Mouse (Mus musculus) CH12.LX (cell line): ENCODE results near the gene Syk. TPM values are rescaled to one million over a fixed set of nuclear protein-coding genes. Genes with fewer than 3 reads are reported as not detected.

Experiments used
- DNase-seq: peaks from one replicate; pipeline ENCODE4 v3.0.0-alpha.2; 2013; ENCODE audit errors: extremely low read depth
- H3K27ac ChIP-seq: 2 replicates; pipeline ENCODE4 v1.5.1; 2012; ENCODE audit warnings: low read depth, mild to moderate bottlenecking, control low read depth, moderate library complexity; ENCODE audit not compliant: insufficient read depth
- H3K27me3 ChIP-seq: replicated peaks from 2 replicates; pipeline ENCODE3; 2012; ENCODE audit warnings: inconsistent platforms
- H3K36me3 ChIP-seq, 2 experiments: replicated peaks in 1 of 2; 2 replicates each; pipeline versions ENCODE3 to v1.6.1; 2012; ENCODE audit warnings: inconsistent platforms in 1 of 2, low read length in 1 of 2, mild to moderate bottlenecking in 1 of 2, mixed read lengths in 1 of 2, moderate library complexity in 1 of 2; ENCODE audit not compliant: control insufficient read depth in 1 of 2, insufficient read depth in 1 of 2
- H3K4me1 ChIP-seq, 2 experiments: 2 replicates each; pipeline ENCODE4 v1.6.1; 2012; ENCODE audit warnings: inconsistent platforms in 1 of 2, moderate library complexity in 1 of 2; ENCODE audit not compliant: insufficient read depth in 2 of 2, control insufficient read depth in 1 of 2
- H3K4me2 ChIP-seq: 2 replicates; pipeline ENCODE4 v1.6.1; 2012; ENCODE audit warnings: low read depth, mild to moderate bottlenecking, control low read depth; ENCODE audit not compliant: poor library complexity, insufficient read depth, severe bottlenecking
- H3K4me3 ChIP-seq, 3 experiments: fragments of 150-350 bp in 1 of 3; sonication (generic) in 1 of 3; replicated peaks in 1 of 3; 2 replicates each; pipeline versions ENCODE3 to v1.5.1; 2011 to 2012; ENCODE audit warnings: low read depth in 2 of 3, low read length in 2 of 3, mild to moderate bottlenecking in 2 of 3, moderate library complexity in 2 of 3, control low read depth in 1 of 3, improper control_type of control experiment in 1 of 3, inconsistent platforms in 1 of 3, mixed read lengths in 1 of 3; ENCODE audit not compliant: poor library complexity in 1 of 3
- H3K79me2 ChIP-seq: replicated peaks from 2 replicates; pipeline ENCODE4 v1.6.1; 2012; ENCODE audit warnings: mild to moderate bottlenecking, moderate library complexity; ENCODE audit not compliant: control insufficient read depth, poor library complexity, insufficient read depth, severe bottlenecking; ENCODE audit errors: extremely low read depth
- H3K9ac ChIP-seq: 2 replicates; pipeline ENCODE4 v1.6.1; 2012; ENCODE audit warnings: low read depth, mild to moderate bottlenecking, control low read depth, moderate library complexity; ENCODE audit not compliant: insufficient read depth
- H3K9me3 ChIP-seq: replicated peaks from 2 replicates; pipeline ENCODE3; 2012; ENCODE audit warnings: low read length, inconsistent platforms, mixed read lengths
- BHLHE40 ChIP-seq: IDR thresholded peaks from 2 replicates; pipeline ENCODE4 v1.6.1; 2011; ENCODE audit warnings: mild to moderate bottlenecking, low read depth, low read length, improper control_type of control experiment
- CHD2 ChIP-seq: IDR thresholded peaks from 2 replicates; pipeline ENCODE4 v1.6.1; 2011; ENCODE audit warnings: low read length, improper control_type of control experiment
- CTCF ChIP-seq, 2 experiments: IDR thresholded peaks in 1 of 2; conservative IDR thresholded peaks in 1 of 2; 2 replicates each; pipeline ENCODE4 v1.5.1; 2011 to 2012; ENCODE audit warnings: low read depth in 2 of 2, low read length in 2 of 2, improper control_type of control experiment in 1 of 2, inconsistent platforms in 1 of 2, mild to moderate bottlenecking in 1 of 2, moderate library complexity in 1 of 2
- E2F4 ChIP-seq: IDR thresholded peaks from 2 replicates; pipeline ENCODE4 v1.6.1; 2011; ENCODE audit warnings: low read depth, low read length, improper control_type of control experiment; ENCODE audit not compliant: insufficient replicate concordance
- ELF1 ChIP-seq: IDR thresholded peaks from 2 replicates; pipeline ENCODE4 v1.6.1; 2014; ENCODE audit warnings: low read depth, mild to moderate bottlenecking, inconsistent platforms, low read length, improper control_type of control experiment
- EP300 ChIP-seq: IDR thresholded peaks from 2 replicates; pipeline ENCODE4 v1.6.1; 2011; ENCODE audit warnings: low read length, improper control_type of control experiment
- ETS1 ChIP-seq: conservative IDR thresholded peaks from 2 replicates; pipeline ENCODE4 v1.6.1; 2012; ENCODE audit warnings: low read depth, mild to moderate bottlenecking, inconsistent platforms, low read length, improper control_type of control experiment, moderate library complexity
- HCFC1 ChIP-seq: IDR thresholded peaks from 2 replicates; pipeline ENCODE4 v1.6.1; 2012; ENCODE audit warnings: low read depth, mild to moderate bottlenecking, inconsistent platforms, low read length, improper control_type of control experiment
- IRF4 ChIP-seq: IDR thresholded peaks from 2 replicates; pipeline ENCODE4 v1.6.1; 2014; ENCODE audit warnings: low read depth, mild to moderate bottlenecking, inconsistent platforms, low read length, improper control_type of control experiment
- JUN ChIP-seq: IDR thresholded peaks from 2 replicates; pipeline ENCODE4 v1.6.1; 2011; ENCODE audit warnings: low read depth, mild to moderate bottlenecking, low read length, improper control_type of control experiment, moderate library complexity; ENCODE audit not compliant: insufficient read depth
- KAT2A ChIP-seq: IDR thresholded peaks from 2 replicates; pipeline ENCODE4 v1.6.1; 2012; ENCODE audit warnings: low read length, improper control_type of control experiment, inconsistent platforms; ENCODE audit not compliant: insufficient replicate concordance
- MAFK ChIP-seq: IDR thresholded peaks from 2 replicates; pipeline ENCODE4 v1.6.1; 2011; ENCODE audit warnings: low read length, improper control_type of control experiment; ENCODE audit not compliant: insufficient replicate concordance
- MAX ChIP-seq: IDR thresholded peaks from 2 replicates; pipeline ENCODE4 v1.6.1; 2011; ENCODE audit warnings: low read length, improper control_type of control experiment
- MAZ ChIP-seq: IDR thresholded peaks from 2 replicates; pipeline ENCODE4 v1.6.1; 2012; ENCODE audit warnings: low read depth, mild to moderate bottlenecking, inconsistent platforms, low read length, improper control_type of control experiment, moderate library complexity
- MEF2A ChIP-seq: IDR thresholded peaks from 2 replicates; pipeline ENCODE4 v1.6.1; 2014; ENCODE audit warnings: low read depth, mild to moderate bottlenecking, inconsistent platforms, low read length, improper control_type of control experiment, borderline replicate concordance
- MXI1 ChIP-seq: IDR thresholded peaks from 2 replicates; pipeline ENCODE4 v1.6.1; 2011; ENCODE audit warnings: mild to moderate bottlenecking, low read depth, low read length, improper control_type of control experiment
- MYC ChIP-seq: IDR thresholded peaks from 2 replicates; pipeline ENCODE4 v1.6.1; 2011; ENCODE audit warnings: low read depth, mild to moderate bottlenecking, improper control_type of control experiment, low read length
- NELFE ChIP-seq: IDR thresholded peaks from 2 replicates; pipeline ENCODE4 v1.6.1; 2011; ENCODE audit warnings: low read depth, low read length, improper control_type of control experiment
- NRF1 ChIP-seq: IDR thresholded peaks from 2 replicates; pipeline ENCODE4 v1.6.1; 2014; ENCODE audit warnings: low read depth, mild to moderate bottlenecking, inconsistent platforms, low read length, improper control_type of control experiment, moderate library complexity
- PAX5 ChIP-seq: IDR thresholded peaks from 2 replicates; pipeline ENCODE4 v1.6.1; 2012; ENCODE audit warnings: low read length, inconsistent platforms, mixed read lengths
- POLR2A ChIP-seq: IDR thresholded peaks from 2 replicates; pipeline ENCODE4 v1.6.1; 2011; ENCODE audit warnings: low read depth, mild to moderate bottlenecking, improper control_type of control experiment, low read length
- POLR2AphosphoS2 ChIP-seq: IDR thresholded peaks from 2 replicates; pipeline ENCODE4 v1.6.1; 2011; ENCODE audit warnings: low read depth, low read length, improper control_type of control experiment
- RAD21 ChIP-seq: IDR thresholded peaks from 2 replicates; pipeline ENCODE4 v1.6.1; 2011; ENCODE audit warnings: low read depth, mild to moderate bottlenecking, low read length, improper control_type of control experiment, moderate library complexity
- RCOR1 ChIP-seq: conservative IDR thresholded peaks from 2 replicates; pipeline ENCODE4 v1.6.1; 2012; ENCODE audit warnings: low read depth, mild to moderate bottlenecking, inconsistent platforms, low read length, improper control_type of control experiment
- SIN3A ChIP-seq: IDR thresholded peaks from 2 replicates; pipeline ENCODE4 v1.6.1; 2012; ENCODE audit warnings: low read length, improper control_type of control experiment, inconsistent platforms
- SMC3 ChIP-seq: IDR thresholded peaks from 2 replicates; pipeline ENCODE4 v1.6.1; 2011; ENCODE audit warnings: low read depth, low read length, improper control_type of control experiment
- TBP ChIP-seq: conservative IDR thresholded peaks from 2 replicates; pipeline ENCODE4 v1.6.1; 2011; ENCODE audit warnings: low read depth, low read length, improper control_type of control experiment
- TCF12 ChIP-seq: IDR thresholded peaks from 2 replicates; pipeline ENCODE4 v1.6.1; 2014; ENCODE audit warnings: low read depth, mild to moderate bottlenecking, inconsistent platforms, low read length, improper control_type of control experiment
- UBTF ChIP-seq: IDR thresholded peaks from 2 replicates; pipeline ENCODE4 v1.6.1; 2012; ENCODE audit warnings: low read depth, mild to moderate bottlenecking, inconsistent platforms, low read length, improper control_type of control experiment, moderate library complexity
- USF2 ChIP-seq: conservative IDR thresholded peaks from 2 replicates; pipeline ENCODE4 v1.6.1; 2011; ENCODE audit warnings: low read depth, low read length, improper control_type of control experiment
- ZC3H11A ChIP-seq: IDR thresholded peaks from 2 replicates; pipeline ENCODE4 v1.6.1; 2012; ENCODE audit warnings: low read depth, mild to moderate bottlenecking, inconsistent platforms, low read length, improper control_type of control experiment
- ZKSCAN1 ChIP-seq: IDR thresholded peaks from 2 replicates; pipeline ENCODE4 v1.6.1; 2012; ENCODE audit warnings: low read depth, inconsistent platforms, low read length, improper control_type of control experiment, borderline replicate concordance
- ZMIZ1 ChIP-seq: IDR thresholded peaks from 2 replicates; pipeline ENCODE4 v1.6.1; 2012; ENCODE audit warnings: low read depth, mild to moderate bottlenecking, inconsistent platforms, low read length, improper control_type of control experiment
- ZNF384 ChIP-seq: IDR thresholded peaks from 2 replicates; pipeline ENCODE4 v1.6.1; 2012; ENCODE audit warnings: low read depth, low read length, improper control_type of control experiment, inconsistent platforms
- dilution Hi-C: fragments of 300-500 bp; cut with MboI; formaldehyde crosslinking; loops from 2 replicates; pipeline ENCODE4 v1.14.3; 2020; ENCODE audit warnings: low sequenced_read_pairs; ENCODE audit not compliant: extremely low pct_unique_long_range_greater_than_20kb, extremely low pct_ligation_motif_present
- in situ Hi-C: fragments of 300-500 bp; cut with MboI; formaldehyde crosslinking; loops from 3 replicates; pipeline ENCODE4 v1.14.3; 2019; ENCODE audit warnings: low sequenced_read_pairs, low pct_ligation_motif_present, low pct_unique_long_range_greater_than_20kb, mixed read lengths
- polyA plus RNA-seq: library from polyadenylated mRNA; unstranded; fragments of >175 nt; gene quantifications from 2 replicates; pipeline ENCODE4 v1.2.1, GENCODE M21; 2012; ENCODE audit warnings: low read depth; ENCODE audit not compliant: insufficient read length
- total RNA-seq, 2 experiments: library from RNA; depleted of rRNA; stranded (reverse); fragments of 300-350 nt in 1 of 2; fragments of >200 nt in 1 of 2; gene quantifications; 2 replicates each; pipeline ENCODE4 v1.2.3; 2012 to 2014

Gene Syk
- total and polyA plus RNA-seq, 3 experiments: 117 to 185 (median 163) TPM

DNA sequence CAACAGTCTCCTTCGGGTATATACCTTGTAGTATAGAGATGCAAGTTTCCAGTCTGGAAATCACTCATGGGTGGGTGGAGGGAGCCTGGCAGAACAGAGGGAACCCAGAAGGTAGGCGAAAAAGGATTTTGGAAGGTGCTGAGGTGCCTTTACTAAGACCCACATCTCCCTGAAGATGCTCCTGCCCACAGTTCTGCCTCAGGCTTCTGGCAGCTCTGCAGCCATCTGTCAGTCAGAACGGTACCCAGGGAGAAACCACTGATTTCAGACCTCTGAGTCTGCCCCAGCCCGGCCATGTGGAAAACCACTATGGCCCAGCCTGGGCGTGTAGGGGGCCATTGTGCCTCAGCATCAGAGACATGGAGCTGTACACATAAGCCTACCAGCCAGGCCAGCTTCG is 43.5 kb upstream of the Syk start:
- dilution Hi-C loops: no loop called here

DNA sequence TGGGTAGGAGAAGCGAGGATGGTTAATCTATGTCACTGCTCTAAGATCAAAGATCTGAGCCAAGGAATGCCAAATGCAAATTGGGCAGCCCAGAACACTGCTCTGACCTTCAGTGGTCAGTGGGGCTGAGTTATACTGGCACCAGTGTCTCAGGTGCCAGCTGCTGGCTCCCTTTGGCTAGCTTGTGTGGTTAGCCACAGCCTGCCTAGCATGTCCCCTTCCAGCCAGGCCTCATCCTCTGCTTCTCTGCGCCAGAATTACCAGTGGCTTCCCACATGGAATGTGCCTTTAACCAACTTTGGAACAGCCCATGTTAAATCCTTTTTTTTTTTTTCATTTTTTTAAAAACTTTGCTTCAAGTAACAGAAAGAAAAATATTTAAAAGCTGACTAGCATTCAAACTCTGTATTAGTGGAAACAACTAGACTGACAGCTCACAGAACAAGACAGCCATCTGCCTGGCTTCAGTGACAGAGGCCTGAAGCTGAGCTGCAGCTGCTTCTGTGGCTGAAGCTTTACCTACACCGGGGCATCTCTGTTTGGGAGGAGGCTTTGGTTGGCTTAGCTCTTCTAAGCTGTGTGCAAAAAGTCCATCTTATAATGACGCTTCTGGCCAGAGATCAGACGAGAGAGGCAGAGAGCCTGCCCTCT is 41.5 kb upstream of the Syk start:
- Histone ChIP-seq H3K27me3 (no peaks in the 10 kb centered on the region), H3K36me3 (no peaks in the 10 kb centered on the region), H3K9ac (no peak overlapping the region), H3K4me2 (no peak overlapping the region), H3K27ac (no peak overlapping the region), H3K79me2 (peaks cover 5% of the 10 kb centered on the region; the same call in 1 of the 2 replicates), H3K4me1 (peaks cover 45 to 68% of the 10 kb centered on the region in 2 experiments), H3K9me3 (no peaks in the 10 kb centered on the region), H3K4me3 (no peak overlapping the region)
- DNase-seq: no peak
- in situ Hi-C loops: no loop called here
- TF ChIP-seq ZC3H11A: no peak
- TF ChIP-seq SIN3A: no peak
- no peak for TF ChIP-seq MXI1
- TF ChIP-seq MAFK: no peak
- TF ChIP-seq KAT2A: no peak
- TF ChIP-seq BHLHE40: peak; percentile 36; the same call in 1 of the 2 replicates
- TF ChIP-seq TBP: no peak
- TF ChIP-seq USF2: no peak
- TF ChIP-seq E2F4: no peak
- 0 out of 2 replicates have a peak, but pooled peaks have one; percentile 37 for TF ChIP-seq TCF12
- TF ChIP-seq HCFC1: no peak
- TF ChIP-seq EP300: peak; percentile 47
- dilution Hi-C loops: no loop called here

More for the DNA sequence above, 43.5 kb upstream of the Syk start:
- no peak overlapping the region for H3K9ac ChIP-seq
- H3K9me3 ChIP-seq: no peaks in the 10 kb centered on the region
- H3K4me2 ChIP-seq: no peak overlapping the region
- no peaks in the 10 kb centered on the region for H3K27me3 ChIP-seq
- peak; percentile 58 for DNase-seq
- peaks cover 15% of the 10 kb centered on the region for H3K79me2 ChIP-seq
- in situ Hi-C loops: no loop called here
- peak overlapping the region; percentile 52; the same call in 1 of the 2 replicates for H3K27ac ChIP-seq
- no peak overlapping the region for H3K4me3 ChIP-seq
- H3K4me1 ChIP-seq: peaks cover 45 to 88% of the 10 kb centered on the region in 2 experiments
- no peaks in the 10 kb centered on the region for H3K36me3 ChIP-seq
- TF ChIP-seq E2F4 (no peak), BHLHE40 (no peak), CTCF (conservative IDR thresholded peaks at IDR 0.05 in 1 of 2, IDR thresholded peaks at IDR 0.05 in 1 of 2; ENCODE audit: low read depth in 2 of 2, low read length in 2 of 2) (no peak), SIN3A (no peak), RCOR1 (no peak), ZC3H11A (no peak), ETS1 (no peak), TCF12 (peak; percentile 51), MAX (peak; percentile 59; the same call in 1 of the 2 replicates), MXI1 (no peak), ZNF384 (no peak), POLR2A (no peak), MEF2A (no peak), ELF1 (no peak), MYC (0 out of 2 replicates have a peak, but pooled peaks have one; percentile 31), NELFE (no peak), CHD2 (no peak), UBTF (0 out of 2 replicates have a peak, but pooled peaks have one; percentile 65), POLR2AphosphoS2 (no peak), PAX5 (no peak), IRF4 (0 out of 2 replicates have a peak, but pooled peaks have one; percentile 27), MAZ (no peak), JUN (no peak), RAD21 (no peak), TBP (no peak), EP300 (peak; percentile 14; the same call in 1 of the 2 replicates), NRF1 (no peak), ZKSCAN1 (no peak), ZMIZ1 (no peak), KAT2A (no peak), MAFK (no peak), SMC3 (no peak)
